Mouse (Mus musculus) heart, adult 2 months (tissue): ENCODE measurements at regions not wholly inside any gene's neighbourhood (a gene's known extent, or its start where the extent isn't known, plus 50 kb on each side); places are given as distances from the start of the nearest gene placed in this dataset.
"Not testable (repeated sequence)": the region's sequence is repeated elsewhere in the genome, so short reads cannot be mapped to it uniquely, and the experiment has no call there.

Experiments used
- CTCF ChIP-seq: fragments of 200-600 bp; IDR thresholded peaks from 2 replicates; pipeline ENCODE4 v1.8.1; 2022; ENCODE audit warnings: antibody characterized with exemption, mild to moderate bottlenecking, moderate library complexity
- EP300 ChIP-seq: fragments of 200-500 bp; IDR thresholded peaks from 2 replicates; pipeline ENCODE4 v1.6.1; 2011; ENCODE audit warnings: low read depth, low read length, control low read depth; ENCODE audit not compliant: insufficient read depth

DNA sequence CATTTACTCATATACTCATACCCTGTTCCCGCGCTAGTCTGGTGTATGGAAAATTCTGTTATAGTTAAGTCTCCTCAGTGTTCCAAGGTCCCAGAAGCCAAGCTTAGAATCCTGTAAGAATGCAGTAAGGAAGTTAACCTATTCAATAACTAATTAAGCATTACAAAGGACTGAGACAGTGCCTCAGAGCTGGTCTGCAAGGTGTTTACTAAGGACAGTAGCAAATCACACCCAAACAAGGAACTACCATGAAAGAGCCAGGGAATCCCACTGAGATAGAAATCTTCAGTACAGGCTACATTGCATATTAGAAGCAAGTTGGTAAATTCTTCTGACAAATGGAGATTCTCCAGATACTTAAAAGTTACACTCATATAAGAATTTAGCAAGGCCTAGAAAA is 516.7 kb upstream of the Gm10131 start:
- not testable (repeated sequence) for TF ChIP-seq CTCF, EP300
